Mouse (Mus musculus) myocyte (in vitro differentiated cells): Measurements from ENCODE around the gene Cflar.

Experiments used
- CEBPB ChIP-seq: IDR thresholded peaks from 2 replicates; pipeline ENCODE4 v1.6.1; 2011; ENCODE audit warnings: mild to moderate bottlenecking, moderate library complexity; ENCODE audit not compliant: poor library complexity, insufficient read depth, severe bottlenecking
- E2F4 ChIP-seq: IDR thresholded peaks from one replicate; pipeline ENCODE4 v1.6.1; 2011; ENCODE audit warnings: mild to moderate bottlenecking, control low read depth, moderate library complexity; ENCODE audit not compliant: insufficient read depth
- POLR2A ChIP-seq: IDR thresholded peaks from one replicate; pipeline ENCODE4 v1.6.1; 2011; ENCODE audit warnings: low read depth, mild to moderate bottlenecking, control low read depth, moderate library complexity; ENCODE audit not compliant: insufficient read length

DNA sequence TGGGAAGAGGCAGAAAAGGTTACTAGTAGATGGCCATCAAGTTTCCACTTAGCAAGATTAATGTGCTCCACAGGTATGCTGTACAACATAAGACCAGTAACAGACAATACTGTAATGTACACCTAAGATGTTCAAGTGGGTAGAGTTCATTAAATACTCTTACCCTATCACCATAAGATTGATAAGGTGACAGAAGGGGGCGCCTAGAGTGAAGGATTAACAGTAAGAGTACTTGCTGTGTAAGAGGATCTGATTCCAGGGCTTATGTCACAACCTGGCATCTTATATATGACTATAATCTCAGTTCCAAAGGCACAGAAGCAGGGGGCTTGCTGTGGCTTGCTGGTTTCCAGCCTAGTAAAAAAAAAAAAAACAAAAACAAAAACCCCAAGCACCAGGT, 66.9 kb downstream of the Cflar start:
- TF ChIP-seq E2F4: no peak
- TF ChIP-seq POLR2A: no peak
- TF ChIP-seq CEBPB: no peak
